Mouse (Mus musculus): ENCODE data around the gene Itfg1. TPM values are rescaled to one million over a fixed set of nuclear protein-coding genes. Genes with fewer than 3 reads are reported as not detected.

Itfg1 gene
- total and polyA plus RNA-seq, 2 experiments from 2014 or later = 227 to 258 TPM

- Histone ChIP-seq H3K4me1 (ENCODE audit: insufficient read depth, low read length) (no peaks in the 10 kb centered on the region), H3K9me3 (ENCODE audit: low read length) (no peaks in the 10 kb centered on the region), H3K27ac (ENCODE audit: low read depth, low read length) (no peak overlapping the region), H3K36me3 (ENCODE audit: insufficient read depth, low read length) (peaks cover 7% of the 10 kb centered on the region; the same call in 1 of the 2 replicates), H3K4me3 (ENCODE audit: low read depth, low read length) (no peak overlapping the region), H3K4me2 (ENCODE audit: low read depth, low read length, poor library complexity, severe bottlenecking) (no peak overlapping the region), H3K27me3 (ENCODE audit: insufficient read depth, low read length) (no peaks in the 10 kb centered on the region), H3K9ac (replicated peaks; ENCODE audit: low read length, poor library complexity, severe bottlenecking) (no peak overlapping the region)
- DNase-seq (ENCODE audit: low spot score) (no peak), ATAC-seq (ENCODE audit: low FRiP score) (no peak)
- no peak for TF ChIP-seq CTCF (IDR thresholded peaks at IDR 0.05)
- WGBS = 86% methylated on average over 5 of the region's 5 CpGs
These were observed 123.5 kb downstream of the Itfg1 start for GRCm38 (mm10) chr8:85717271-85717670.

DNA sequence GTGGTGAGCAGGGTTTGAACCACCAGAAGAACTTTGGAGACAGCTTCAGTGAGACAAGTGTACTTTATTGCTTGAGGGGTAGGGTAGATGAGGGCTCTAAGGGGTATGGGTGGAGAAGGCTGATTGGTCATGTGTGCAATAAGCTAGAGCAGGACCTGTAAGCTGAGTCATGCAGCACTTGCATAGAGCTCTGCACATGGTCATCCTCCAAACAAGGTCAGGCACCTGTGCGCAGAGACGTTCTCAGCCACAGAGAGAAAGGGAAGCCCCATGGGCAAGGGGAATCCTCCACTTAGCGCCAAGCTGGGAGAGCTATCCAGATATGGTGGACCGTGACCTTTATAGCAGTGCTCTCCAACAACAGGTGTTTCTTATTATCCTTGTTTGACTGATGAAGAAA is 124.0 kb downstream of the Itfg1 start:
- Histone ChIP-seq H3K4me3 (ENCODE audit: low read depth, low read length) (no peak overlapping the region), H3K4me1 (ENCODE audit: insufficient read depth, low read length) (no peaks in the 10 kb centered on the region), H3K4me2 (ENCODE audit: low read depth, low read length, poor library complexity, severe bottlenecking) (no peak overlapping the region), H3K27me3 (ENCODE audit: insufficient read depth, low read length) (no peaks in the 10 kb centered on the region), H3K36me3 (ENCODE audit: insufficient read depth, low read length) (peaks cover 7% of the 10 kb centered on the region; the same call in 1 of the 2 replicates), H3K9ac (replicated peaks; ENCODE audit: low read length, poor library complexity, severe bottlenecking) (no peak overlapping the region), H3K9me3 (ENCODE audit: low read length) (no peaks in the 10 kb centered on the region), H3K27ac (ENCODE audit: low read depth, low read length) (no peak overlapping the region)
- no peak for ATAC-seq (ENCODE audit: low FRiP score)
- DNase-seq (ENCODE audit: low spot score) = no peak
- TF ChIP-seq CTCF (IDR thresholded peaks at IDR 0.05) = no peak
- 93% methylated on average over 4 of the region's 4 CpGs for WGBS

GRCm38 (mm10) chr8:85706988-85707387 is 133.7 kb downstream of the Itfg1 start:
- Histone ChIP-seq H3K4me1 (ENCODE audit: insufficient read depth, low read length) (no peaks in the 10 kb centered on the region), H3K4me2 (ENCODE audit: low read depth, low read length, poor library complexity, severe bottlenecking) (no peak overlapping the region), H3K4me3 (ENCODE audit: low read depth, low read length) (no peak overlapping the region), H3K9me3 (ENCODE audit: low read length) (no peaks in the 10 kb centered on the region), H3K9ac (replicated peaks; ENCODE audit: low read length, poor library complexity, severe bottlenecking) (no peak overlapping the region), H3K27ac (ENCODE audit: low read depth, low read length) (no peak overlapping the region), H3K27me3 (ENCODE audit: insufficient read depth, low read length) (no peaks in the 10 kb centered on the region), H3K36me3 (ENCODE audit: insufficient read depth, low read length) (no peaks in the 10 kb centered on the region)
- WGBS = 83% methylated on average over 2 of the region's 2 CpGs
- ATAC-seq (ENCODE audit: low FRiP score) (no peak), DNase-seq (ENCODE audit: low spot score) (no peak)
- no peak for TF ChIP-seq CTCF (IDR thresholded peaks at IDR 0.05)

- H3K27ac ChIP-seq (ENCODE audit: low read depth, low read length) = peak within 1 kb of the TSS; percentile 88
- H3K4me1 ChIP-seq (ENCODE audit: insufficient read depth, low read length) = no peaks in the 10 kb centered on the region
- peak within 1 kb of the TSS; percentile 72 for H3K4me2 ChIP-seq (ENCODE audit: low read depth, low read length, poor library complexity, severe bottlenecking)
- TF ChIP-seq CTCF (IDR thresholded peaks at IDR 0.05) = no peak; the same call in 1 of the 2 replicates
- 4% methylated on average over 40 of the region's 65 CpGs for WGBS
- peak within 1 kb of the TSS; percentile 73 for H3K9ac ChIP-seq (replicated peaks; ENCODE audit: low read length, poor library complexity, severe bottlenecking)
- no peaks in the 10 kb centered on the region for H3K27me3 ChIP-seq (ENCODE audit: insufficient read depth, low read length)
- H3K4me3 ChIP-seq (ENCODE audit: low read depth, low read length) = peak within 1 kb of the TSS; percentile 65
- ATAC-seq (ENCODE audit: low FRiP score) (peak; percentile 89), DNase-seq (ENCODE audit: low spot score) (peak; percentile 89)
- no peaks in the 10 kb centered on the region for H3K36me3 ChIP-seq (ENCODE audit: insufficient read depth, low read length)
- H3K9me3 ChIP-seq (ENCODE audit: low read length) = no peaks in the 10 kb centered on the region
These were observed 139.9 kb downstream of the Itfg1 start, which contains the start of gene Neto2 for GRCm38 (mm10) chr8:85700751-85701351. TSS of gene Neto2 (minus strand) at chr8:85700924.

DNA sequence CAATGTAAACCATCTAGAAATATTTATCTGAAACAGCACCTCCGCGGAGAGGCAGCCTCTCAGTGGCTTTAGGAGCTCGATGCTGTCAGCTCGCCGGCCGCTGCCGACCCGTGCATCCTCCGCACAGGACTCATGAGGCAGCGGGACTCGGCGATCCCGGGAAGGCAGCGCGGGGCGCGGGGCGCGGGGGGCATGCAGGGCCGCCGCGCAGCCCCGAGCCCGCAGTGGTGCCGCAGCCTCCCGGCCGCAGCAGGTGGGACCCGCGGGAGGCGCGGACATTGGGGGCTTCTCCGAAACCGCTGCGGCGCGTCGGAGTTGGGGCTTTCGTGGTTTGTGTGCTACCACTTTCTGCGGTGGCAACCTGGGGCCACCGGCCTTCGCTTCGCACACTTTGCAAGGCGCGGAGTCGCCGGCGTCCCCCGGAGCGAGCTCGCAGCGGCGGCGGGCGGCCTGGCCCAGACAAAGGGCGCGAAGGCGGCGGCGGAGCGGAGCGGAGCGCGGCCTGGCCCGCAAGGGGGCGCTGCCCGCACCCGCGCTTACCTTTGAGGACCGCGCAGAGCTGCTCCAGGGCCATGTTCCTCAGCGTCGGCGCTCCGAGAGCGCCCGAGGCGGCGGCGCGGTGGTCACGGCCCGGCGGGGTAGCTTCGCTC is 140.5 kb downstream of the Itfg1 start:
- TF ChIP-seq CTCF (IDR thresholded peaks at IDR 0.05) = peak; percentile 65
- DNase-seq (ENCODE audit: low spot score) (peak; percentile 83), ATAC-seq (ENCODE audit: low FRiP score) (peak; percentile 90)
- Histone ChIP-seq H3K4me3 (ENCODE audit: low read depth, low read length) (peak overlapping the region; percentile 65), H3K9me3 (ENCODE audit: low read length) (no peaks in the 10 kb centered on the region), H3K9ac (replicated peaks; ENCODE audit: low read length, poor library complexity, severe bottlenecking) (peak overlapping the region; percentile 73), H3K4me2 (ENCODE audit: low read depth, low read length, poor library complexity, severe bottlenecking) (peak overlapping the region; percentile 72), H3K27ac (ENCODE audit: low read depth, low read length) (peak overlapping the region; percentile 88), H3K4me1 (ENCODE audit: insufficient read depth, low read length) (no peaks in the 10 kb centered on the region), H3K36me3 (ENCODE audit: insufficient read depth, low read length) (no peaks in the 10 kb centered on the region), H3K27me3 (ENCODE audit: insufficient read depth, low read length) (no peaks in the 10 kb centered on the region)
- WGBS = under 1% methylated on average over 64 of the region's 84 CpGs

- DNase-seq (ENCODE audit: low spot score) (peak; percentile 91), ATAC-seq (ENCODE audit: low FRiP score) (peak; percentile 59; the same call in 1 of the 2 replicates)
- Histone ChIP-seq H3K9me3 (ENCODE audit: low read length) (no peaks in the 10 kb centered on the region), H3K9ac (replicated peaks; ENCODE audit: low read length, poor library complexity, severe bottlenecking) (no peak overlapping the region), H3K36me3 (ENCODE audit: insufficient read depth, low read length) (no peaks in the 10 kb centered on the region), H3K4me1 (ENCODE audit: insufficient read depth, low read length) (no peaks in the 10 kb centered on the region), H3K4me3 (ENCODE audit: low read depth, low read length) (peak overlapping the region; percentile 27), H3K27ac (ENCODE audit: low read depth, low read length) (no peak overlapping the region), H3K27me3 (ENCODE audit: insufficient read depth, low read length) (no peaks in the 10 kb centered on the region), H3K4me2 (ENCODE audit: low read depth, low read length, poor library complexity, severe bottlenecking) (peak overlapping the region; percentile 51)
- TF ChIP-seq CTCF (IDR thresholded peaks at IDR 0.05) = peak; percentile 95
- 1% methylated on average over 6 of the region's 6 CpGs for WGBS
These were observed 141.7 kb downstream of the Itfg1 start for GRCm38 (mm10) chr8:85699051-85699450.

Small RNAs within 50 kb of the gene (microRNA-seq; reads per million reads assigned to microRNA genes)
- not detected for gene Mir8109 (ENCODE audit: borderline number of aligned reads)

Other genes starting within 250 kb of the Itfg1 start
- gene Neto2, start 140.0 kb downstream of the Itfg1 start, total RNA-seq (2014; rRNA removed) = 106 and 138 TPM in 2 replicates
- 41.2 and 46.5 TPM in 2 replicates for gene Neto2, start 140.0 kb downstream of the Itfg1 start, polyA plus RNA-seq (2015; fragmentation: Nextera tagmentation; extraction: Ambion mirVana)
- gene Phkb, start within 50 bp of the Itfg1 start, total RNA-seq (2014; rRNA removed) = 32.3 and 37.2 TPM in 2 replicates
- 20.1 and 22.2 TPM in 2 replicates for gene Phkb, start within 50 bp of the Itfg1 start, polyA plus RNA-seq (2015; fragmentation: Nextera tagmentation; extraction: Ambion mirVana)